Mouse (Mus musculus): ENCODE data around the gene Ldlrad3. TPM values are rescaled to one million over a fixed set of nuclear protein-coding genes. Genes with fewer than 3 reads are reported as not detected.

The Ldlrad3 gene
- 10.8 and 11.7 TPM in 2 replicates for total RNA-seq (2021)
- long read RNA-seq, experiment 1, partial matches to known transcripts, result 1 of 4 reads
- long read RNA-seq, experiment 1, other reads (novel, unspliced or antisense), result 0 of 4 reads
- long read RNA-seq, experiment 2, partial matches to known transcripts, result 1 of 9 reads
- long read RNA-seq, experiment 2, other reads (novel, unspliced or antisense), result 4 of 9 reads

GRCm38 (mm10) chr2:102185951-102186561, at the start of gene Ldlrad3:
Ldlrad3 (minus strand) TSS chr2:102186385.
- DNase-seq, result peak; percentile 96

GRCm38 (mm10) chr2:102231470-102231869, 45.3 kb upstream of the Ldlrad3 start:
- no peak for DNase-seq

GRCm38 (mm10) chr2:102229126-102229525, 42.9 kb upstream of the Ldlrad3 start:
- DNase-seq, result no peak

DNA sequence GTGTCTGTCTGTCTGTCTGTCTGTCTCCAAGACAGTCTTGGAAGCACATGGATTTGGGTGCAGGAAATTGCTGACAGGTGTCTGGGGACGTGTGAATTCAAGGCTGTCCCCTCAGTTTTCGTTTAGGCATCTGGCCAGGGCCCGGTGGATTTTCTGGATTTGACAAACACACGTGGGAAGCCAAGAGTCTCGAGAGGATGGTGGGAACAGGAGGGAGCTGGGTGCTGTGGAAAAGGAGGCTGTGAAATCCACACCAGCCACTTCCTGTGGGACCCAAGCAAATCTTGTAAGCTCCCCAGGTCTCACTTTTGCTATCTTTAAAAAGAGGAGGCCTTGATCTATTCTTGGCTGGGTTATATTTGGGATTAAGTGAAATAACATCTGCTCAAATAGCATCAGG, 42.1 kb upstream of the Ldlrad3 start:
- no peak for DNase-seq

DNA sequence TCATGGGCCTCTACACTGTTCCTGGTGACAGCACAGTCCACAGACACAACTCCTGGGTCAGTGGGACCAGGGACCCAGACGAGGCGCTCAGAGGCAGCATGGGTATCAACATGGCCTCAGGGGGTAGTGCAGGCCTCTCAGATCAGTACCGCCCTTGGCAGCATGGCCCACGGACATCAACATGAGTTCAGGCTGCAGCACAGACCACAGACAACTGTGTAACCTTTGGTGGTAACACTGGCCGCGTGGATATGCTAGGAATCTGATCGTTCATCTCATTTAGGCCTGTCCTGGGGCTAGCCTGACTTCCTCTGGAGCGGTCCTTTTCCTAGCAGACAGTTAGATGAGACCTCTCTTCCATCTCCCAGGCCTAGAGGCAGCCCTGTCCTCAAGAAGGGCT, 41.7 kb upstream of the Ldlrad3 start:
- no peak for DNase-seq

GRCm38 (mm10) chr2:102226274-102226673, 40.1 kb upstream of the Ldlrad3 start:
- DNase-seq, result no peak

DNA sequence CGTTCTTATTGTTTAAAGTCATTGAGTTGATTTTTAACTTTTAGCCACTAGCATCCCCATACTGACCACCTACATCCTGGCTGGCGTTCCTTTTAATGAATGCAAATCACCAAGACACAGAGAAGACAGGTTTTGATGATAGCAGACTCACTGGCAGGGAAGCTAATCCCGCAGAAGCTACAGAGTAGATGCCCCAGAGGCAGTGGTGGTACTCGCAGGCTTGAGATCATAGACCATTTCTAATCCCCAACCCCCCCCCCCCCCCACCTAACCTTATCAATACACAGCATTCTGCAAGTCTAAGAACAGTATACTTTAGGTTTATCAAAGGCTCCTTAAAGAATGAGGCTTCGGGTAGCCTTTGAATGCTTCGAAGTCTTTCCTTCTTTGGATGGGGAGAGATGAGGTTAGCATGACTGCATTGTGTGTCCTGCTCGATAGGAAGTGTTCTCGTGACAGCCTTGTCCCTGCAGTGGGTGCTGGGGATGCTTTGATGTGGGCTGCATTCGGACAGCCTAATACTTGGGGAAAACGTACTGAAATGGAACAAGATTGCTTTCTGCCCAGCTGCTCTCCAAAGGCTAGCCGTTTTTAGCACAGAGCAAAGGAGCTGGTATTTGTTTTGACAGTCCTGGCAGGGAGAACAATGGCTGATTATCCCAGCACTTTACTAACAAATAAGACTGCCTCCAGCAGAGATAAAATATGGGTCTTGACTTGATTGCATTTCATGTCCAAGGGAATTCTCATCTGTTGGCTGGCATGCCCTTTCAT, 37.4 kb upstream of the Ldlrad3 start:
- DNase-seq, result no peak

DNA sequence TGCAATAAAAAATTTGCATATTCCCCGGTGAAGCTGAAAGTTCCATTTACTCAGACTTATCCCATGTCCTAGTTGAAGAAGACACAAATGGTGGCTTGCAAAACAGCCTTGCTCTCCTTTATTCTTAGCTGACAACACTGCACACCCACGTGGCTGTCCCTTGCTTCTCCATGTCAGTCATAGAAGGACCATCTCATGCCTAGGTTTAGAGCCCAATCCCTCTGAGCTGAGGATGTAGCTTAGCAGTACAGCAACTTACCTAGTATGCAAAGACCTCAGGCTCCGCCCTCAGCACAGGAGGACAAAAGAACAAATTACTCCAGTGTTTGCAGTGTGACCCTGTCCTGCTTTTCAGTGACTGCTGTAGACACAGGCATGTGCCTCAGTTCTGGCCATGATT, 36.6 kb upstream of the Ldlrad3 start:
- no peak for DNase-seq

DNA sequence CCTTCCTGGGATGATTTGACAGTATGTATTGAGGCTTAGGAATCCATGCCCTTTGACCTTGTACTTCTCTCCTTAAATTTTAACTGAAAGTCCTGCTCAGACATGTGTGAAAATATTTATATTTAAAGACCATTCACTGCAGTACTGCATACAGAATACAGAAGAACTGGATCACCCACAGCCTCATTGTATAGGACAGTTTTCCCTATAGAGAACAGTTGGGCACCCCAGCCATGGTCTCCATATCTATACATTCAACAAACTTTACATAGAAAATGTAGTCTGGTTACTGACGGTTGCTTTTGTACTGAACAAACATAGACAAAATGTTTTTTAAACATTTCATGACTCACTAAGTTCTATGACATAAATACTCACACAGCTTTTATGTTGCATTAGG, 30.6 kb upstream of the Ldlrad3 start:
- DNase-seq, result no peak

DNA sequence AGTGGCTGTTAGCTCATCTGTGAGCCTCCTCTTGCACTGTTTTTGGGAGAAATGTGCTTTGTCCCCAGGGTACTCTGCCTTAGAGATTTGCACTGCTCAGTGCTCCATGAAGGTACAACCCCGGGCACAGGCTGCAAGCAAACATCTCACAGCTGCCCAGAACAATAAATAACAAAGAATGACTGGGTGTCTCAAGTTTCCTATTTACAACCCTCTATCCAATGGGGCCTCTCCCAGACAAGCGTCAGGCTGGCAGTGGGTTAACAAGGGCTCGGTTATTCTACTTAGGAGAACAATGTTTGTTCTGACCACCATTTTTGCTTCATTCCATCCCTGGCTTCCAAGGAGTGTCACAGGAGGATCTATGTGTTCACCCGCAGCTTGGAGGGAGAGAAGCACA, 25.9 kb upstream of the Ldlrad3 start:
- no peak for DNase-seq

DNA sequence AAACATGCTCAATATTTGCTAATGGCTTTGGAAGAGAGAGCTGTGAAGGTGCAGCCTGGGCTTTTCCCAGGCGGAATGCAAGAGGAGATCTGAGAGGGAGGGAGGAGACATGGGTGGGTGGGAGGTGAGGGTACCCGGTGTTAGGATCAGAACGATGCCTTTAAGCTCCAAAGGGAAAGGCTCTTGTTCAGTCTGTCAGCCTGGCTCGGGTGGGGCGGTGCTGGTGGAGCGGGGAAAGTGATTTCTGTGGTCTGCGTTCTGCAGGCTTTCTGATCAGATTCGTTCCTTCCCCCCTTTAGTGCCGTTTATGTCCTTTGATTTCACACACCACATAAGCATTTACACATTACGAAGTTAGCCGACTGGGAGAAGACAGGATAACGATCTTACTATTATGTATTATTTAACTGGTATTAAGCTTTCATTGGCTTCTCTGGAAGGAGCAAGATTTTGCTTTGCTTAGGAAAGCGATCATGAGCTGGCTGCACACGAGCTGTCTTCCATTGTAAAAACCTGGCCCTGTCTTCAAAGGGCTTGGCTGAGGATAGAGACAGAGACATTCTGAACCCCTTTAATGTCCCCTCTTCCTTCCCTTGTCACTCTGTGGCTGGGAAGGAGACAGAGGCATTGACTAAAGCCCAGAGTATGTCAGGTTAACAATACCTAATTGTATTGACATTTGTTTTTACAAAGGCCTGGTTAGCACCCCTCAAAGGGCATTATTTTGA, 19.7 kb upstream of the Ldlrad3 start:
- no peak for DNase-seq

DNA sequence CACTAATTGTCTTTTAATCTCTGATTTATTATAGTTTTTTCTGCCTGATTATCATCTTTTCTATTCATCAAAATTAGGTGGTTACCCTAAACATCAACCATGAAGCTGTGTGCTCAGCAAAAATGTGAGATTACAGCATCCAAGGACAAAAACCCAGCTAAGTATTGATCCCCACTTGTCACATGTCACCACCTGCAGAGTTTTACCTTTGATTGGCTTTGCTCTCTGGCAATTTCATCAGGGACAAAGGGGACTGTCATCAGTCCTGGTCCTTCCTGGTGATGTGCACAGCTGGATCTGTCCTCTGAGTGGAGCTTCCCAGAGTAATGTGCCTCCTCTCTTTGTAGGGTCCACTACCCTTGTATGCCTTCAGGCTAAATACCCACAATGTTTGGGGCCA, 17.3 kb upstream of the Ldlrad3 start:
- DNase-seq, result no peak

GRCm38 (mm10) chr2:102202211-102202770, 16.1 kb upstream of the Ldlrad3 start:
- no peak for DNase-seq

GRCm38 (mm10) chr2:102201198-102201948, 15.2 kb upstream of the Ldlrad3 start:
- peak; percentile 83 for DNase-seq

DNA sequence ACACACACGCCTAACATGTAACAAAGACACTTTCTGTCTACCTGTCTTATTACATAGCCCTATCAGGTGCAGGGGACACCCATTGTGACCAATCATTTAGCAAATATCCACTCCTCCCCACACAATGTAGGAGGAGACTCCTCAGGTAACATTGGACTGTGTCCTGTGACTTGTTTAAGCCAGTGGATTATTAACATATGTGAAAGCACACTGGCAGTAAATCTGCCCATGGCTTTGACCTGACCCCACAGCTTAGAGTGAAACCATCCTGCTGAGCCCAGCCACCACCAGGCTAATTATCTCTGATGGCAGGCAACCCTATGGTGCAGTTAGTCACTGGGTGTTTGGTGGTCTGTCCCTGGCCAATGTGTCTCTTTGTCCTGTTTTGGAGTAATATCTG, 11.1 kb upstream of the Ldlrad3 start:
- no peak for DNase-seq

DNA sequence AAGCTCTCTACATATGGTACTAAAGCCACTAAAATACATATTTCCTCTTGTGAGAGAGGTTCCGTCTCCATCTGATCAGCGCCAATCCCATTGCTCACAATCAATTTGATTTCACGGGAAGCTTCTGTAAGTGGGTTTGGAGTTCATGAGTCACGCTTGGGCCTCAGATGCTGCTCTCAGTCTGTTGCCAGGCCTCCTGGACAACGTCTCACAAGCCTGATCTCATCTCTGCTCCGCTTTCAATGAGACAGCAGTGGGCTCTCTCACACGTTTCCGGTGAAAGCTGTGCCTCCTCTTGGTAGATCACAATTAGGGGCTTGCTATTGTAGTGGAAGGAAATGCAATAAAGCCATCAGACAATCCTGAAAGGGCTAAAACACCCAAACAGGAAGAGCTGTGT, 10.5 kb upstream of the Ldlrad3 start:
- peak; percentile 17 for DNase-seq

DNA sequence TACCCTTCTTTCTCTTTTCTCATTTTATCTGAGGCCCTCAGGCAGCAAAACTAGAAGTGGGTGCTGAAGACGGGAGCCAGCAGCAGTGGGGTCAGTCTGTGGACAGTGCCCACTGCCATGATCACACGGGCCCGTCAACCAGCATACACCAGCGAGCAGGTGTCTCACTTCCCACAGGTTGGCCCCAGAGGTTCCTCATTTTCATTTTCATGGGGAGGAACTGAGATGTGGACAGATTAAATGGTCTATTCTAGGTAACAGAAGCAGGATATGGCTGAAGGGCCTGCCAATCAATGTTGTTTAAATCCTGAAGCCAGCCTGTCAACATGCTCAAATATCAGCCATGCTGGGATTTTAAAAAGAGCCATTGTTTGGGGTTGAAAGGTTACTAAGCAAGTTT, 9.3 kb upstream of the Ldlrad3 start:
- DNase-seq, result no peak

DNA sequence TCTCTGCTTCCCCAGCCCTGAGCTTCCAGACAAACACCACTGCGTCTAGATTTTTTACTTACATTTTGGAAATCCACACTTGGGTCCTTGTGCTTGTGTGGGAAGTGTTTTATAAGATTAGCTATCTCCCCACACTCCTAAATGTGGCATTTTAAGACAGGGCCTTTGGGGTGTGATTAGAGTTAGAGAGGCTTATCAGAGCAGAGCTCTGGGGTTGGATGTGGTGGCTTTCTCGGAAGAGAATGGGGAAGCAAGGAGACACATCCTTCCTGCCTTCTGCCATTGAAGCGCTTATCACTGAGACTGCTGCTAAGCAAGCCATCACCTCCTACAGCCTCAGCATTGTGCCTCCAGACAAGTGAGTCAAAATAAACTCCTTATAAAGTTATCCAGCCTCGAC, 8.1 kb upstream of the Ldlrad3 start:
- DNase-seq, result no peak

- peak; percentile 64 for DNase-seq
Measured at GRCm38 (mm10) chr2:102192943-102193820, 7.0 kb upstream of the Ldlrad3 start.

DNA sequence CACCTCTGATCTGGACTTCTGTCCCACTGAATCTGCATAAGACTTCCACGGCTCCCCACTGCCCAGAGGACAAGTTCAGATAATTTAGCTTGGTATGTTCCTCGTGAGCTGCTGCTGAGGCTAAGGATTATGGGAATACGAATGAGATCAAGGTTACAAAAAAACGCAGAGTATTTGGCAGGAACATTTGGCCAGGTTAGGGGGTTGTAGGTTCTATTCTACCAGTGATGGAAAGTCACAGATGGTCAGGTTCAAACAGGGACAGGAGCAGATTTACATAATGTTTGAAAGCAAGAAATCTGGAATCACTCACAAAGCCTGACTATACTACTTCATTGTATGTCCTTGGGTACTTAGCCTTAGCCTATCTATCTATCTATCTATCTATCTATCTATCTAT, 5.6 kb upstream of the Ldlrad3 start:
- no peak for DNase-seq

GRCm38 (mm10) chr2:102190956-102191355, 4.8 kb upstream of the Ldlrad3 start:
- DNase-seq, result peak; percentile 31

Data from adrenal gland, postnatal 14 days (tissue).